Mouse (Mus musculus): ENCODE results near the gene Prim2. TPM values are rescaled to one million over a fixed set of nuclear protein-coding genes. Genes with fewer than 3 reads are reported as not detected.
"Not testable (repeated sequence)": the region's sequence is repeated elsewhere in the genome, so short reads cannot be mapped to it uniquely, and the experiment has no call there.

Prim2 gene
- total RNA-seq, 1 experiment from 2014 or later = 8.4 TPM

GRCm38 (mm10) chr1:33657574-33658149, 11.9 kb downstream of the Prim2 start:
- DNase-seq = no peak

GRCm38 (mm10) chr1:33650875-33651274, 18.7 kb downstream of the Prim2 start:
- DNase-seq = no peak

- no peak for DNase-seq
Observed at GRCm38 (mm10) chr1:33649534-33650108, 20.0 kb downstream of the Prim2 start.

- no peak for DNase-seq
Observed at GRCm38 (mm10) chr1:33649021-33649420, 20.6 kb downstream of the Prim2 start.

DNA sequence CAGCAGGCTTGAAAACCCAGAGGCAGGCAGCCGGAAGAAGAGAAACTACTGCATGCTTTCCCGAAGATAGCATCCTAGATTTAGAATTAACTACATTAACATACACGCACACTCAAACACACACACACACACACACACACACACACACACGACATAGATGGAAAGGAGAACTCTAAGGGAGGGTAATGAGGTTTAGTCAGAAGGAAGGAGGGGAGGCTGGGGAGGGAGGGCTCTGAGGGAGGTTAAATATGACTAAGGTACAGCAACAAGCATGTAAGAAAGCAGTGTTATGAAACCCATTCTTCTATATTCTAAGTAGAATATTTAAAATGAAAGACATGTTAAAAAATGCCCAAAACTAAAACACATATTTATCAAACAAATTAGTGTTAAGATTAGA, 21.9 kb downstream of the Prim2 start:
- no peak for DNase-seq

- DNase-seq = no peak
Observed at GRCm38 (mm10) chr1:33647173-33647572, 22.4 kb downstream of the Prim2 start.

GRCm38 (mm10) chr1:33645689-33646088, 23.9 kb downstream of the Prim2 start:
- DNase-seq = no peak

DNA sequence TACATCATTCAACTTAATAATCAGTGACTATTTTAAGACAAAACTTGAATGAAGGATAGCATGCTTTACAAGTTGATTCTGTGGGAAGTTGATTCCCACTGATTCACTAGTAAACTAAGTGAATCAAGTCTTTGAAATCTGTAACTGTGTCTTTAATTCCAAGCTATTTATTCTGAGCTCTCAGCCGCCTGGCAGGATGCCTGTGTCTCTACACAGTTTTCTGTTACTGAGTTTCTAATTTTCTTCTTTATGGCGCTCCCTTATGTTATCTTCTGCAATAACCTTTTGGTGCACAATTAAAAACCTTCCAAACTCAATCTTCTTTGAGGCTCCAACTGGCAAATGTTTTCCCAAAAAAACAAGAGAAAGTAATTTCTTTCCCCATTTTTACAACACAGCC, 28.5 kb downstream of the Prim2 start:
- DNase-seq = no peak

GRCm38 (mm10) chr1:33640089-33640488, 29.5 kb downstream of the Prim2 start:
- DNase-seq = no peak

DNA sequence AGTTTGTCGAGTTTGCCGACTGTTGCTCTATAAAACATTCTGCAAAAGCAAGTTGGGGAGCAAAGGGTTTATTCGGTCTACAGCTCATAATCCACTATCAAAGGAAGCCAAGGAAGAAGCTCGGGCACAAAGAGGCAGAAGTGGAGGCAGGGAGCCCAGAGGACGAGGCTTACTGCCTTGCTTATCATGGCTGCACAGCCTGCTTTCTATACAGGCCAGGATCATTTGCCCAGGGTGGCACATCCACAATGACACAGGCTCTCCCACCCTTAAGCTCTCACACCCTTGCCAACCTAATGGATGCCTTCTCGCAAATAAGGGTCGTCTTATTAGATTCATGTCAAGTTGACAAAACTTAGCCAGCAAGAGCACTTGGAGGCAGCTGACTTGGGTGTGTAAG, 30.4 kb downstream of the Prim2 start:
- no peak for DNase-seq

DNA sequence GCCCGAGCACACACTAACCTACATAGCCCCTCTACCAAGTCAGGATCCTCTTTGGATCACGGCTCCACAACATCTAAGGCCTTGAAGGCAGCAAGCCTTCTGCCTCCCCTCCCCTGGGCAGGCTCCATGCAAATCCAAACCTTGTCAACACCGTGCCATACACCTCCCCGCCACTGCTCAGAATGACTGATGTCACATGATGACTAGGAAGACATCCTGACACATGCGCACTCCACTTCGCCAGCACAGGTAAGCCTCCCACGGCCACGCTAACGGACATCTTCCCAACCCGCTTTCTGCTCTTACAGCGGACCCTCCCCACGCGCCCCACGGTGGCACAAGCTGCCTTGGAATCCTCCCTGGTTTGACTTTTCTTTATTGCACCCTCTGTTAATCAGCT, 31.8 kb downstream of the Prim2 start:
- DNase-seq = no peak

DNA sequence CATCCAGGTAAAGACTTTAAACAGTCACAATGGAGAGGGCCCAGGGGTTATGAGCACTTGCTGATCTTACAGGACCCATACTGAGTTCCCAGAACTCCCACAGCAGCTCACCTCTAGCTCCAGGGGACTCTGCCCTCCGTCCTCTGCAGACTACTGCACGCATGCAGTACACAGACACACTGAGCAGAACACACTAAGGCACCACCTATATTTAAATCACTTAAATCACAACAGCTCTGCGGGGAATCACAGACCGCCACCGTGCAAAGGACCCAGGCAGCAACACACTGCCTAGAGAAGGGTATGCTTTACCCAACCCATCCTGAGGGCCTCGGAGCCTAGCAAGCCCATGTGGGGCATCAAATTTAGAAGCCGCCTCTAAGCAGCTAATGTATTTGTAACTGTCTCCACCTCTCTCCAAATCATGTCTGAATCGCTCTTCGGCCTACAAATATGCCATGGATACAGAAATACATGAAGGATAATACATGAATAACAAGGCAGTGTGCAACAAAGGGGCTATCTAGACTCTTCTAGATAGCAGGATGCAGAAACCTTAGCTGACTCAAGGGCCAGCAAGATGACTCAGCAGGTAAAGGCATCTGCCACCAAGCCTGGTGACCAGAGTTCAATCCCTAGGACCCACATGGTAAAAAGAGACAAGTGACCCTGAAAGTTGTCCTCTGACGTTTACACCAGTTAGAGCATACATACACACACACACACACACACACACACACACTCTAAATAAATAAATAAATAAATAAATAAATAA, 33.0 kb downstream of the Prim2 start:
- DNase-seq = no peak

DNA sequence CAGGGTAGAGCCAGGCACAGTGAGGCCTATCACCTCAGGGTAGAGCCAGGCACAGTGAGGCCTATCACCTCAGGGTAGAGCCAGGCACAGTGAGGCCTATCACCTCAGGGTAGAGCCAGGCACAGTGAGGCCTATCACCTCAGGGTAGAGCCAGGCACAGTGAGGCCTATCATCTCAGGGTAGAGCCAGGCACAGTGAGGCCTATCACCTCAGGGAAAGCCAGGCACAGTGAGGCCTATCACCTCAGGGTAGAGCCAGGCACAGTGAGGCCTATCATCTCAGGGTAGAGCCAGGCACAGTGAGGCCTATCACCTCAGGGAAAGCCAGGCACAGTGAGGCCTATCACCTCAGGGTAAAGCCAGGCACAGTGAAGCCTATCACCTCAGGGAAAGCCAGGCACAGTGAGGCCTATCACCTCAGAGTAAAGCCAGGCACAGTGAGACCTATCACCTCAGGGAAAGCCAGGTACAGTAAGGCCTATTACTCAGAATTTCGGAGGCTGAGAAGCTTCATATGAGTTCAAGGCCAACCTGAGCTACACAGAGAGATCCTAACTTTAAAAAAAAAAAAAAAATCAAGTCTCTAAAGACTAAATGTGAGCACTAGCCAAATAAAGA, 38.5 kb downstream of the Prim2 start:
- not testable (repeated sequence) for DNase-seq

DNA sequence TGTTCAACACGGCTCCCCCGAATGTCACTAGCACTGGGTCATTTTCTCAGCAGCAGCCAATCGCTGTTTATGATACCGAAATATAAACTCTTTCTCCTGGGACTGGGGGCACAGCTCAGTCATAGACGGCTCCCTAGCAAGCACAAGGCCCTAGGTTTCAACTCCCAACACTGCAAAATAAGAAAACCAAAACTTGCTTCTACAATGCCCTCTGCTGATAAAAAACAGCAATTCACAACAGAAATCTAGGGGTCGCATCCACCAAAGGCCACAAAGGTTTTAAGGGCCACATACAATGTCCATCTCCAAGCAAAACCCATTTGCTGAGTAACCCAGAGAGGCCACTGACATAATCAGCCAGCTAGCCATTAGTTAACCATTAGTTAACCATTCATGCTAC, 41.8 kb downstream of the Prim2 start:
- DNase-seq = no peak

GRCm38 (mm10) chr1:33627070-33627469, 42.5 kb downstream of the Prim2 start:
- no peak for DNase-seq

DNA sequence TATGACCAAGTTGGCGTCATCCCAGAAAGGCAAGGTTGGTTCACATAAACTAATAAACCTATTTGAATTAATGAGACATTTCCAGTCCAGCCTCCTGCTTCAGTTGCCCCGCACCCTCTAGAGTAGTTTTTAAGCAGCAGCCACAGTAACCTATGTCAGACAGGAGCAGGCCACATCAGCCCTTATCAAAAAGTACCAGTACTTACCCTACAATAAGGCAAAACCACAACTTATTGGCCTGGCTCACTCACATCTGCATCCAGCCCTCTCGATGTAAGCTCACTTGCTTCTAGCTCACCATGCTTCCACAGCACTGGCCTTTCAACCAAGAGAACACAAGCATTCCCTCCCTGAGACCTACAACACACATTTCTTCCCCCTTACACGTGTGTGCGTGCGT, 44.7 kb downstream of the Prim2 start:
- no peak for DNase-seq

- no peak for DNase-seq
Observed at GRCm38 (mm10) chr1:33624441-33624840, 45.2 kb downstream of the Prim2 start.

DNA sequence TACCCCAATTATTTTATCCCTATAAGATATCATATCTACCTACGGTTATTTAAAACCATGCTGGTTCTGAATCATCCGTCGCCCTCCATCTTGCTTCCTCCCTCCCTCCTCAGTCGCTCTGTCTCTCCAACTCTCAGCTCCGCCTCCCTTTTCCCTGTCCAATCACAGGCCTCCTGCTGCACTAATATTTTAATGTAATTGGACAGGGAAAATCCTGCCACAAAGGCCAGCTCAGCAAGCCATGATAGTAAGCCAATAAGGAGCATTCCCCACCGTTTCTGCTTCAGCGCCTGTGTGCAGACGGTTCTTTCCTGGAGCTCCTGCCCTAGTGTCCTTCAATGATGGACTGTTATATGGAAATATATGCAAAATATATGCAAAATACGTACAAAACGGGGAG, 47.8 kb downstream of the Prim2 start:
- no peak for DNase-seq

GRCm38 (mm10) chr1:33620091-33620788, 49.4 kb downstream of the Prim2 start:
- no peak for DNase-seq

GRCm38 (mm10) chr1:33616642-33617041, 53.0 kb downstream of the Prim2 start:
- DNase-seq = not testable (repeated sequence)

DNA sequence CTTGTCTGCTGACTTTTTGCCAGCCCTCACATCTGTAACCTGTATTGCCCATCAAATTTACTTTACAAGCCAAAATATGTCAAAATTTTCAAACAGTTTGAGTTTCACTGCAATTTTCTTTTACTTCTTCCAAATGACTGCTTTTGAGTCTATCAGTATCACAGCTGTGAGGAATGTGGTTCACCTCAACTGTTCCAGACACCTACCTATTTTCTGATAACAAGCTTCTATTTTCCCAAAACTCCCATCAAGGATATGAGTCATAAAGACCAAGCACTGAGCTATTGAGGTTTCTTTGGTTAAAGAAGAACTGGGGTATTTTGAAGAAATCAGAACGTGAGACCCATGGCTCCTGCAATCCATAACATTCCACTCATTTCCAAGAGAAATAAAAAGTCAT, 57.5 kb downstream of the Prim2 start:
- DNase-seq = no peak

DNA sequence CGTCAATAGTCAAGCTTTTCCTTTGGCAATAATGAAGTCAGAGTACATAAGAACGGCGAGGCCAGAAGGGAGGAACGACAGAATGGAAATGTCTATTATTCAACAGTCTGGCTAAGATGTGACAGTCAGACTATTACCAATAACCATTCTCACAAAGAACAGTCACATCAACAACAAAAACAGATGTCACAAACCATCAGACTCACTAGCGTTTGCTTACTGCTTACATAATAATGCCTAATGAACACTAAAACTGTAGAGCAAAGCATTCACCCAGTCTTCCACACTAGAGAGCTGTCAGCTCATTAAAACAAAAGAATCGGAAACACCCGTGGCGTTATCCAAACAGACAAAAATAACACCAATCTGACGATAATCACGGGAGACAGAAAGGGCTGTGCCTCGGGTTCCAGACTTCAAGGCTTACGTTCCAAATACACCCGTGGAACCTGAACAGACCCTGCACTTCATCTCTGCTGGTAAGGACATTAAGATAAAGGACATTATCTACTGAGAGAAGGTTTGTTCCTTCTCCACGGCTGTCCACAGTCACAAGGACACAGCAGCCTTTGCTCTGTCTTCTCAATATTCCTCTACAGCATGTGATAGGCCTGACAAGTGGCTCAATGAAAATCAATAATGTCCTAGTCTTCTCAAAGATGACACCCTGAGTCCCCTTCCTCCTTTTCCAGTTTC, 59.4 kb downstream of the Prim2 start:
- DNase-seq = no peak

Data from adrenal gland, postnatal 14 days (tissue).